Mouse (Mus musculus) small intestine, adult 2 months (tissue): ENCODE measurements around the gene Slc25a17. TPM values are rescaled to one million over a fixed set of nuclear protein-coding genes. Genes with fewer than 3 reads are reported as not detected.
A peak's percentile ranks its signal among the peaks of the same experiment; 100 is the strongest.

Experiments
- H3K27ac ChIP-seq: fragments of 200-500 bp; 2 replicates; pipeline ENCODE4 v1.5.1; 2012; ENCODE audit warnings: low read depth, low read length, control low read depth, inconsistent platforms; ENCODE audit not compliant: insufficient read depth
- H3K27me3 ChIP-seq: fragments of 200-500 bp; 2 replicates; pipeline ENCODE4 v1.6.1; 2012; ENCODE audit warnings: mild to moderate bottlenecking, moderate library complexity, low read length, inconsistent platforms; ENCODE audit not compliant: control insufficient read depth, insufficient read depth
- H3K36me3 ChIP-seq: fragments of 200-500 bp; 2 replicates; pipeline ENCODE4 v1.6.1; 2012; ENCODE audit warnings: mild to moderate bottlenecking, low read length, control low read depth, inconsistent platforms; ENCODE audit not compliant: control insufficient read depth, insufficient read depth
- H3K4me1 ChIP-seq: fragments of 200-500 bp; 2 replicates; pipeline ENCODE4 v1.6.1; 2012; ENCODE audit warnings: low read length, inconsistent platforms, mixed read lengths; ENCODE audit not compliant: control insufficient read depth, insufficient read depth, insufficient read length
- H3K4me3 ChIP-seq: fragments of 200-500 bp; 2 replicates; pipeline ENCODE4 v1.5.1; 2012; ENCODE audit warnings: low read depth, mild to moderate bottlenecking, control low read depth, inconsistent platforms, low read length, moderate library complexity
- CTCF ChIP-seq: fragments of 200-500 bp; IDR thresholded peaks from 2 replicates; pipeline ENCODE4 v1.5.1; 2012; ENCODE audit warnings: low read depth, mild to moderate bottlenecking, control low read depth, inconsistent platforms, low read length, moderate library complexity, mixed read lengths; ENCODE audit not compliant: insufficient replicate concordance, insufficient read length; ENCODE audit errors: extremely low read depth
- POLR2A ChIP-seq: fragments of 200-500 bp; IDR thresholded peaks from 2 replicates; pipeline ENCODE4 v1.6.1; 2012; ENCODE audit warnings: low read depth, mild to moderate bottlenecking, control low read depth, inconsistent platforms, low read length, moderate library complexity
- WGBS: fragments of 180-500 bp; shearing (Covaris S2); methylation state at CpG from one replicate; pipeline ENCODE4 v1.1.7; 2018; 5-methylcytosine and 5-hydroxymethylcytosine counted together
- polyA plus RNA-seq: library from polyadenylated mRNA; depleted of rRNA; stranded (reverse); fragments of >200 nt; gene quantifications from 2 replicates; pipeline ENCODE4 v1.2.3, GENCODE M21; 2012

Gene Slc25a17
- polyA plus RNA-seq, 1 experiment: 8.8 TPM

DNA sequence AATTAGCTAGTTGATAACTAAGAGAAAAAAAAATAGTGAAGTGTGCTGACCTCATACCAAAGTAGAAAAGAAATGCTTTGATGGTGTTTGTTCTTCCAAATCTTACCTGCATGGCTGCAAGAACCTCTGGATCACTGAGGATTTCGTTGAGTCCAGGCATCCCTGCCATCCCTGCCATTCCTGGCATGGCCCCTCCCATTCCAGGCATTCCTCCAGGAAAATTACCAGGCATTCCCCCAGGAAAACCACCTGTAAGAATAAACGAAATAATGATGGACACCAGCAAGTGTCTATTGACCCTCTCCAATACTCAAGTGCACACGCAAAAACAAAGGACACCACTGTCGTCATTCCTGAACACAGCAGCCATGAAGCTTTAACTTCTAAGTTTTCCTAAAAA lies 5.6 kb upstream of the Slc25a17 start:
- WGBS: 53% methylated on average over 4 of the region's 4 CpGs
- Histone ChIP-seq H3K27ac (no peak overlapping the region), H3K36me3 (peaks cover 31% of the 10 kb centered on the region), H3K27me3 (no peaks in the 10 kb centered on the region), H3K4me1 (no peaks in the 10 kb centered on the region), H3K4me3 (no peak overlapping the region)
- TF ChIP-seq POLR2A (no peak), CTCF (no peak)

DNA sequence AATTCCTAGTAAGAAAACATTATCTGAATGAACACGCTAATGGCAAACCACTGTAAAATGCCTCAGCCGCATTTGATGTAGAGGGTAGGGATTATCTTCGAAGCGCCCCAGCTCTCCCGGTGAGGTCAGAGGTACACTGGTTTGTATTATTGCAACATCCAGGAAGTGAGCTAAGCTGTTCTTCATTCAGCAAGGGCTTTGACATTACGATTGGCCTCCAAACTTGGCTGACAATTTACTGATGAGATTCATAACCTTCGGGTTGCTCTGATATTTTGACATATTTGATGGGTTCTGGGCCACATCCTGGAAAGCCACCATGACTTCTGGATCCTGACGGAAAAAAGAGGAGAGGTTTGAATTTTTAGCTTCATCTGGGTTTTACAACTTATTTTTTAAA lies 4.6 kb upstream of the Slc25a17 start:
- Histone ChIP-seq H3K36me3 (peaks cover 23% of the 10 kb centered on the region), H3K27me3 (no peaks in the 10 kb centered on the region), H3K27ac (no peak overlapping the region), H3K4me1 (peaks cover 2% of the 10 kb centered on the region; the same call in 1 of the 2 replicates), H3K4me3 (no peak overlapping the region)
- TF ChIP-seq POLR2A (no peak), CTCF (no peak)
- WGBS: 41% methylated on average over 8 of the region's 8 CpGs

DNA sequence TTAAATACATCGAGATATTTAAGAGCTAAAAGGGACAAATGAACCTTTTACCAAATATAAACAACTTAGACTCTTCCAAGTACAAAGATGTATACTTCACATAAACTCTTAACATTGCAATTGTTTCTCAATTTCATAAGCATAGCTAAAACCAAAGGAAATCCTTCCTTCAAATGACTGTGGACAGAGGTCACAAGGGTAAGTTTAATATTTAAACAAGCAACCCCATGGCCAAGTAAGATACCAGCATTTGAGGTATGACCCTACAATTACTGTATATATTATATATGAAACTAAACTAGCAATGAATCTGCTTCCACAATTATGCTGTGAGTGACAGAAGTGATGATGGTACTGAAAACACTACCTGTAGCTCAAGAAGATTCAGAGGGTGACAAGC lies 3.7 kb upstream of the Slc25a17 start:
- Histone ChIP-seq H3K4me3 (no peak overlapping the region), H3K36me3 (peaks cover 19% of the 10 kb centered on the region), H3K4me1 (peaks cover 2% of the 10 kb centered on the region; the same call in 1 of the 2 replicates), H3K27ac (no peak overlapping the region), H3K27me3 (no peaks in the 10 kb centered on the region)
- 86% methylated on average over 1 of the region's 1 CpGs for WGBS
- TF ChIP-seq POLR2A: no peak
- no peak for TF ChIP-seq CTCF

DNA sequence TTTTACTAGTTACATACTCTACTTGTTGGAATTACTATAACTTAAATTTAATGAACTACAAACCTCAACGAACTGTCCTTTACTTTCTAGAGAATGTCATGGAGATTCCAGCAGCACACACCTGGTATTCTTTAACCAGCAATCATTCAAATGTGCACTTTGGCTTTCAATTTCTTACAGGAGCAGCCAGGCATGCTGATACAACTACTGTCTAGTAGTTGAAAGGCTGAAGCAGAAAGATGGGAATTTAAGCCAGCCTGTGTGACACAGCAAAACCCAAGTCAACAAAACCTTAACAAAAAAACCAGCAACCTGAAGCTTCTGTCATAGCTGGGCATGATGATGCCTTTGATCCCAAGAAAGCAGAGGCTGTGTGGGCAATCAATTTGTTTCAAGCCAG lies 1.9 kb upstream of the Slc25a17 start:
- 68% methylated on average over 1 of the region's 1 CpGs for WGBS
- H3K4me3 ChIP-seq: no peak overlapping the region
- no peaks in the 10 kb centered on the region for H3K27me3 ChIP-seq
- peaks cover 16% of the 10 kb centered on the region for H3K36me3 ChIP-seq
- H3K4me1 ChIP-seq: peaks cover 4% of the 10 kb centered on the region; the same call in 1 of the 2 replicates
- TF ChIP-seq POLR2A (no peak), CTCF (no peak)
- no peak overlapping the region for H3K27ac ChIP-seq

DNA sequence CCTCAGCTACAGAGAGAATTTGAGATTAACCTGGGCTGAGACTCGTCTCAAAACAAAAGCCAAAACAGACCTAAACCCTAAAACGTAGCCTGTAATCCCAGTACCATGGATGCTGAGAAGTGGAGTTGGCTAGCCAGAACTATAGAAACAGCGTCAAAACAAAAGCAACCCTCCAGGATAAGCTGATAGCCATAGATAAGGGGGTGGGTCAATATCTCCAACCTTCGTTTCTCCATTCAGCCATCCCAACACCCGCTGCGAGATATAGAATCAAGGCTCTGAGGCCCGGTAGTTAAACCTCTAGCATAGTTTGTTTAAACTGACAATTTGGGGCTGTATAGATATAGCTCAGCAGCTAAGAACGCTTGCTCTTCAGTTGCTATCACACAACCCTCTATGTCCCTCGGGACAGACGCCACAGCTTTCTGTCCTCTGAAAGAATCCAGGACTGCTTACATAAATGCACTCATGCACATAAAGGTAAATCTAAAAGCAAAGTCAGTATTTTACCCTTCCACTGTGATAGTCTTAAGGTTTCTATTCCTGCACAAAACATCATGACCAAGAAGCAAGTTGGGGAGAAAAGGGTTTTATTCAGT lies 904 bp upstream of the Slc25a17 start:
- Histone ChIP-seq H3K27me3 (peaks cover 3% of the 10 kb centered on the region; the same call in 1 of the 2 replicates), H3K4me1 (peaks cover 6% of the 10 kb centered on the region; the same call in 1 of the 2 replicates), H3K36me3 (peaks cover 10% of the 10 kb centered on the region), H3K27ac (peak overlapping the region; percentile 38; the same call in 1 of the 2 replicates), H3K4me3 (no peak overlapping the region)
- WGBS: 38% methylated on average over 10 of the region's 10 CpGs
- no peak for TF ChIP-seq CTCF
- no peak for TF ChIP-seq POLR2A

DNA sequence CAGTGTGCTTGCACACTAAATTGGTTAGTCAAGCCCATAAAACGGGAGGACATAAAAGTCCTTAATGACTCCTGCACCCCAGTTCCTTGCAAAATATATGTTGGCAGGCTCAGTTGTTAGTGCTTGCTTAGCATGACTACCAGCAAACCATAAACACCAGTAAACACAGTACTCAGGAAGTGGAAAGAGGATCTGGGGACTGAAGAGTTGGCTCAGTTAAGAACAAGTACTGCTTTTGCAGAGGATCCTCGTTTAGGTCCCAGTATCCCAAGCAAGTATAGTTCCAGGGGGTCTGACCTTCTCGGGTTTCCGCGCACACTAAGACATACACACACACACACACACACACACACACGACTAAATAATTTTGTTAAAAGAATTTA lies 401 bp upstream of the Slc25a17 start:
- Histone ChIP-seq H3K27me3 (peaks cover 3% of the 10 kb centered on the region; the same call in 1 of the 2 replicates), H3K36me3 (peaks cover 8% of the 10 kb centered on the region), H3K4me3 (peak overlapping the region; percentile 70), H3K27ac (peak overlapping the region; percentile 38; the same call in 1 of the 2 replicates), H3K4me1 (peaks cover 6% of the 10 kb centered on the region; the same call in 1 of the 2 replicates)
- TF ChIP-seq POLR2A (no peak), CTCF (no peak)
- 36% methylated on average over 6 of the region's 6 CpGs for WGBS

DNA sequence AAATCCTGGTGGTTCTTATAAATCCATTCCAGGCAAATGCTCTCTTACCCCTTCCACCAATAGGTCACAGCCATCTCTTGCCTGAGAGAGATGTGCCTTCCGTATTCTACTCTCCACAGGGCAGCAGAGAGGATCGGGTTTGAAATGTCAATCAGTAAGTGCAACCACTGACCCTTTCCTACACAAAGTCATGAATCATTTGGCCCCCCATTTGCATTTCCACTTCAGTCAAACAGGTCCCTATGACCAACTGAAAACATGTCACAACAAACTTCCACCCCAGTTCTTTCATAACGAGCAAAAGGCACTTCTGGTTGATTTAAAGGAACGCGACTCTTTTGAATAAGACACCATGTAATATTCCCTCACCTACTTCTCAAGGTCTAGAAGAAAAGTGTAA lies 1.2 kb downstream of the Slc25a17 start:
- 92% methylated on average over 5 of the region's 5 CpGs for WGBS
- H3K4me1 ChIP-seq: peaks cover 6% of the 10 kb centered on the region; the same call in 1 of the 2 replicates
- H3K4me3 ChIP-seq: no peak overlapping the region
- H3K36me3 ChIP-seq: peaks cover under 1% of the 10 kb centered on the region; the same call in 1 of the 2 replicates
- H3K27me3 ChIP-seq: peaks cover 3% of the 10 kb centered on the region; the same call in 1 of the 2 replicates
- TF ChIP-seq CTCF (no peak), POLR2A (no peak)
- no peak overlapping the region for H3K27ac ChIP-seq

DNA sequence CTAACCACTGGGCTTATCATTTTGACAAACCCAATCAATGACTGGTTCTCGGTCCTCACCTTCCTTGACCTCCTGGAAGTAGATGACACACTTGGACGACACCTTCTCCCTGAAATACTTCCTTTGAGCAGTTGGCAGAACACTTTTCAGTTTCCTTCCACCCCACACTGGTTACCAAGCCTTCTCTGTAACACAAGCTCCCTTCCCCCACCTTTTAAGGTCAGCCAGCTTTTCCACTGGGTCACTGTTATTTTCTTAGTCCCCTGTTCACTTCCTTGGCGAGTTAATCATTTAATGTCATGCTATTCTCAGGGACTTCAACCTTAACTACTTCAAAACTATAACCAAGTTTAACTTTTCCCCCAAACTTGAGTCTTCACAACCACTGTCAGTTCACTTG lies 1.7 kb downstream of the Slc25a17 start:
- 68% methylated on average over 3 of the region's 3 CpGs for WGBS
- peaks cover 6% of the 10 kb centered on the region; the same call in 1 of the 2 replicates for H3K4me1 ChIP-seq
- H3K4me3 ChIP-seq: no peak overlapping the region
- H3K36me3 ChIP-seq: no peaks in the 10 kb centered on the region
- peaks cover 3% of the 10 kb centered on the region; the same call in 1 of the 2 replicates for H3K27me3 ChIP-seq
- TF ChIP-seq POLR2A: no peak
- no peak for TF ChIP-seq CTCF
- H3K27ac ChIP-seq: no peak overlapping the region
